26 mouse cellular contexts compared by ENCODE assay signal in the genomic region with DNA sequence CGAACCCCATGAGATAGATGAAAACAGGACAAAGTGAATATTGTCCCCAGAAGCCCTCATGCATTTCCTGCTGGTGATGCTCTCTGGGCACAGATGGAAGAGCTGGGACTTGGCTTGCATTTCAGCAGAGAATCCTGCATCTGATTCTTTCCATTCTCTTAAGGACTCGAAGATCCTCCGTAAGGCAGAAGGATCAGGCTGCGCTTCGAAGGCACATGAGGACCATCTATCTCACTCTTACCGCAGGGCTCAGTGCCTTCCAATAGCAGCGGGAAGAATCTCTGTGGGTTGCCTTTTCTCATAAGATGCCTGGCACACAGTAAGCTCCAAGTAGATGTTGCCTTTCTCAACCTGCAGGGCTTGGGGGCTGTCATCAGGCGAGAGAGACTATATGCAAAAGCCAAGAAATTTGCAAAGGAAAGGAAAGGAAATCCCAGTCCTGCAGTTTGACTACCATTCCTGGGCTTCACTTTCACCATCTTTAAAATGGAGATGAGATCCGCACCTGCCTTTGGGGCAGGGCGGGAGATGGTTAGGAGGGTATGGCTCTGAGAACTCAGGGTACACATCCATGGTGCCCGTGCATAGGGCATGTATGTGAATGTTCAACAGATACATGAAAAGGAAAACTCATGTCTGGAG. TPM values are rescaled to one million over a fixed set of nuclear protein-coding genes. Genes with fewer than 3 reads are reported as not detected.
DNase-seq lines count a peak whose midpoint lies in the region; ATAC-seq and TF ChIP-seq lines count a peak whose summit lies in the region.
"Had no signal": no experiment of that assay in that cellular context is flagged by ENCODE, and none has a peak within 500 bp of the region (broad histone marks: within the 10 kb centered on the region; RNA-seq: fewer than 3 reads in every experiment).

No protein-coding gene starts in this region.

- H3K4me3 ChIP-seq in lung, postnatal 0 days (ENCODE audit: low read depth, low read length) = no peak overlapping the region
- H3K4me3 ChIP-seq: embryonic facial prominence, embryonic 13.5 days; erythroblast, embryonic 14.5 days; forebrain, embryonic 13.5 days; heart, adult 2 months; hindbrain, embryonic 12.5 days; left cerebral cortex, adult 2 months; neural tube, embryonic 12.5 days had no signal

- TF ChIP-seq CTCF in lung, postnatal 0 days (IDR thresholded peaks at IDR 0.05) = no peak

- peak; percentile 79 for ATAC-seq in frontal cortex, adult (ENCODE audit: low TSS enrichment)
- no peak for ATAC-seq in lung, postnatal 0 days
- ATAC-seq: forebrain, embryonic 13.5 days had no signal

- no peaks in the 10 kb centered on the region for H3K36me3 ChIP-seq in lung, postnatal 0 days (ENCODE audit: insufficient read depth, low read length)
- H3K36me3 ChIP-seq: embryonic facial prominence, embryonic 13.5 days; hindbrain, embryonic 12.5 days; neural tube, embryonic 12.5 days had no signal

- no peak overlapping the region for H3K27ac ChIP-seq in lung, postnatal 0 days (ENCODE audit: low read length)
- H3K27ac ChIP-seq: embryonic facial prominence, embryonic 13.5 days; forebrain, embryonic 13.5 days; heart, adult 2 months; hindbrain, embryonic 12.5 days; left cerebral cortex, adult 2 months; liver, embryonic 14.5 days; neural tube, embryonic 12.5 days had no signal

- H3K27me3 ChIP-seq in lung, postnatal 0 days (replicated peaks; ENCODE audit: insufficient read depth, low read length) = no peaks in the 10 kb centered on the region
- H3K27me3 ChIP-seq: embryonic facial prominence, embryonic 13.5 days; forebrain, embryonic 13.5 days; hindbrain, embryonic 12.5 days; neural tube, embryonic 12.5 days had no signal

- TF ChIP-seq EP300 in lung, postnatal 0 days (IDR thresholded peaks at IDR 0.05) = no peak

- no peak overlapping the region for H3K9ac ChIP-seq in lung, postnatal 0 days (replicated peaks; ENCODE audit: low read depth)
- H3K9ac ChIP-seq: embryonic facial prominence, embryonic 13.5 days; forebrain, embryonic 13.5 days; hindbrain, embryonic 12.5 days; liver, embryonic 14.5 days; lung, embryonic 14.5 days; neural tube, embryonic 12.5 days had no signal

- H3K4me1 ChIP-seq in lung, postnatal 0 days (ENCODE audit: insufficient read depth, low read depth, low read length) = no peaks in the 10 kb centered on the region
- H3K4me1 ChIP-seq: embryonic facial prominence, embryonic 13.5 days; forebrain, embryonic 13.5 days; hindbrain, embryonic 12.5 days; neural tube, embryonic 12.5 days had no signal

- no peak overlapping the region for H3K4me2 ChIP-seq in lung, postnatal 0 days (replicated peaks; ENCODE audit: low read depth, low read length)
- H3K4me2 ChIP-seq: embryonic facial prominence, embryonic 13.5 days; forebrain, embryonic 13.5 days; hindbrain, embryonic 12.5 days; lung, embryonic 14.5 days; neural tube, embryonic 12.5 days had no signal

- H3K9me3 ChIP-seq in lung, postnatal 0 days (ENCODE audit: low read length) = no peaks in the 10 kb centered on the region
- H3K9me3 ChIP-seq: embryonic facial prominence, embryonic 13.5 days; forebrain, embryonic 13.5 days; hindbrain, embryonic 12.5 days; neural tube, embryonic 12.5 days had no signal

- WGBS in lung, postnatal 0 days = 62% methylated on average over 11 of the region's 11 CpGs

- no peak for DNase-seq in frontal cortex, postnatal 36 days (ENCODE audit: low spot score in 2 of 2)
- peak; percentile 14 to 49 for DNase-seq in layer of hippocampus, postnatal 14 days (ENCODE audit: low spot score in 2 of 2)
- DNase-seq in layer of hippocampus, adult 8-10 months (ENCODE audit: low spot score in 2 of 2) = no peak
- DNase-seq in R1 (ENCODE audit: low read depth, low spot score) = peak; percentile 52
- DNase-seq in cerebellum, postnatal 14 days = peak; percentile 30 to 35
- DNase-seq in lung, postnatal 0 days (ENCODE audit: low spot score) = no peak
- no peak for DNase-seq in lung, postnatal 14 days
- DNase-seq: adrenal gland, postnatal 36 days; embryo, embryonic 11 days; gastrocnemius, postnatal 14 days; heart, adult 2 months; kidney, adult 18-20 months; kidney, postnatal 4 days; lung, embryonic 14.5 days; lung, postnatal 4 days; midbrain, embryonic 14.5 days; retina, postnatal 1 day; spleen, adult 18-20 months had no signal

RNA-seq across cellular contexts. Expression of a gene that starts 24.4 kb away (rescaled TPM):
- 10 to 100 TPM; 13.8 to 16.5 TPM for total RNA-seq in layer of hippocampus, postnatal 14 days (2021)
- 10 to 100 TPM; 11.0 to 12.2 (median 11.9) TPM for total RNA-seq in layer of hippocampus, adult 8-10 months (2022)
- polyA plus RNA-seq in lung, postnatal 0 days (2015; fragmentation: Nextera tagmentation; extraction: Ambion mirVana) = 2.9 and 4.9 TPM in 2 replicates

Comparison
In these comparisons a context has a peak if more than half of its experiments do, and no peak if none do; other contexts are left out.
1. DNase-seq: peak in layer of hippocampus, postnatal 14 days (2 of 2), R1 (single experiment) and cerebellum, postnatal 14 days (2 of 2); none in frontal cortex, postnatal 36 days (0 of 2), layer of hippocampus, adult 8-10 months (0 of 2), lung, postnatal 0 days (single experiment) and lung, postnatal 14 days (single experiment).